Mouse (Mus musculus) granulocyte monocyte progenitor cell, adult 5-6 weeks (primary cell): ENCODE results near the gene Tubal3. TPM values are rescaled to one million over a fixed set of nuclear protein-coding genes. Genes with fewer than 3 reads are reported as not detected.
A peak's percentile ranks its signal among the peaks of the same experiment; 100 is the strongest.

Source experiments
- ATAC-seq: replicated peaks from 2 replicates; pipeline ENCODE4 v1.8.0; 2016; ENCODE audit warnings: mild to moderate bottlenecking, moderate TSS enrichment, inconsistent platforms; ENCODE audit not compliant: poor library complexity, severe bottlenecking
- total RNA-seq, 2 experiments: library from RNA; stranded (forward) in 1 of 2; stranded (reverse) in 1 of 2; fragments of 200-712, 200-1000 nt in 1 of 2; fragments of >200 nt in 1 of 2; fragmentation: Nextera tagmentation in 1 of 2; gene quantifications; 2 replicates each; pipeline ENCODE4 v1.2.3; 2014 to 2017

Gene Tubal3
- total RNA-seq, 2 experiments from 2014 or later = not detected

- ATAC-seq = no peak
Measured at GRCm38 (mm10) chr13:3913504-3913903, 4.6 kb upstream of the Tubal3 start.

GRCm38 (mm10) chr13:3924483-3924882 is 6.4 kb downstream of the Tubal3 start:
- ATAC-seq = no peak

DNA sequence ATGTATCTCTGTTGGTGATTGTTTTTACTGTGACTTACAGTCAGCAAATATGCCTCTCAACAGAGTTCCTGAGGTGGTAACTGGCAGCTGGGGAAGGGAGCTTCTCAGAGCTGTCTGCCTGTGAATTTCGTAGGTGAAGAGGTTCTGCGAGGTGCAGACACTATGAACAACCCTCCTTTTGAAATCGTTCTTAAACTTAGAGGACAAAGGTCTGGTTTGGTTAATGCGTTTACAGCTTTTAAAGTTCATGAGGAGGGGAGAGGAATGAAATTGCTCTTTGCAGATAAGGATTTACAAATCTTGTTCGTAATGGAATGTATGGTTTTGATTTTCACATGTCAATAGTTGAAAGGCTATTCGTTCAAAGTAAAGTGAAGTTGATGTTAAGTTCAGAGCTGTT is 7.6 kb downstream of the Tubal3 start:
- no peak for ATAC-seq

- no peak for ATAC-seq
Measured at GRCm38 (mm10) chr13:3926046-3926445, 8.0 kb downstream of the Tubal3 start.

DNA sequence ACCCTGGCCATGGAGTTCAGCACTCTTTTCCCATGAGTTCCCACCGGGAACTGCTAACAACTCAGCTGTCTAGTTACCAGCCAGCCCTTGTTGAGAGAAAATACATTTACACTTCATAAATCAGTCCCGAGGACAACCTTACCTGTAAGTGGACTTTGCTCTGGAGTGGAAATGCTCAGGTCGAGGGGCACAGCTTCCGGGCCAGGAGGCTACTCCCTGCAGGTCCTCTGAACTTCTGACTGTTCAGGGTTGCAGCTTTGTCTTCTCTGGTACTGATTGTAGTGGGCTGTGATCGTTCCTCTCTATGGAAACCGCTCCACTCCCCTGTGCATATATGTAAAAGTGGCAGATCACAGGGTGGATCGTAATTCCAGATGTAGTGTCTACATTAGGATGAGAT is 26.6 kb downstream of the Tubal3 start:
- ATAC-seq = no peak

DNA sequence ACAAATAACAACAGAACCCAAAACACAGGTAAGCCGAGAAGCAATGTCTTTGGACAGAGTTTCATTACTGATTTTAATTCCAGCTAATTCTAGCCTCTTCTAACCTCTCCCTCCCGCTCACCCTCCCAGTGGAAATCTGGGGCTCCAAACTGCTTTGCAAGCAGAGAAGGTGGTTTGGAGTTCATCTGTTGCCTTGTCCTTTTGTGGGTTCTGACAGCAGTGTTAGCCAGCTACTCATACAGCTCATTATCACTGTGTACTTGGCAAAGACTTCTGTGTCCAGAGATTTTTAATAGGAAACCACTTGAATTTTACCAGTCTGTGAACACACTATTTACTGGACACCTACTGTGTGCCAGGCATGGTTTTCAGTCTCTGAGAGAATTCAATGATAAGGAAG is 27.2 kb downstream of the Tubal3 start, which contains the start of gene Ucn3:
Gene Ucn3, minus strand, starts transcription at position 101 of the 400 bp plus-strand sequence.
- no peak for ATAC-seq

DNA sequence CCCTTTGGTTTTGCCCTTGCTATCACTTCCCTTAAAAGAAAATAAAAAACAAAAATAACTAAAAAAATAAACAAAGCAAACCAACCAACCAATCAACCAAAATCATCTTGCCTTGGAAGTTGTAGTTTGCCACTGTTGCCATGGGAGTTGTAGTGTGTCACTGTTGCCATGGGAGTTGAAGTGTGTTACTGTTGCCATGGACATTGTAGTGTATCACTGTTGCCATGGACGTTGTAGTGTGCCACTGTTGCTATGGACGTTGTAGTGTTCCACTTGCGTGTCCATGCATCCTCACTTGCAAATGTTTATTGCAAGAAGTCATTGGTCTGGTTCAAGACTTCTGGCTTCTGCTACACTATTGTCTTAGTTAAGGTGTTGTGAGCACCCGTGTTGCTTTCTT is 29.2 kb downstream of the Tubal3 start:
- ATAC-seq = no peak

- no peak for ATAC-seq
Measured at GRCm38 (mm10) chr13:3949477-3949876, 31.4 kb downstream of the Tubal3 start.

- ATAC-seq = no peak; the same call in 1 of the 2 replicates
Measured at GRCm38 (mm10) chr13:3951198-3951914, 33.3 kb downstream of the Tubal3 start.

GRCm38 (mm10) chr13:3968849-3969248 is 50.8 kb downstream of the Tubal3 start:
- peak; percentile 50; the same call in 1 of the 2 replicates for ATAC-seq

Other genes with a start within 250 kb of the Tubal3 start
- gene Calml3, start 114.0 kb upstream of the Tubal3 start, total RNA-seq (2014; fragmentation: Nextera tagmentation) = not detected in 2 replicates
- not detected in 2 replicates for gene Calml3, start 114.0 kb upstream of the Tubal3 start, total RNA-seq (2017)
- gene Calm4, start 80.5 kb upstream of the Tubal3 start, total RNA-seq (2014; fragmentation: Nextera tagmentation) = not detected in 2 replicates
- not detected in 2 replicates for gene Calm4, start 80.5 kb upstream of the Tubal3 start, total RNA-seq (2017)
- gene Calm5, start 64.1 kb upstream of the Tubal3 start, total RNA-seq (2014; fragmentation: Nextera tagmentation) = not detected in 2 replicates
- not detected in 2 replicates for gene Calm5, start 64.1 kb upstream of the Tubal3 start, total RNA-seq (2017)
- gene Net1, start 54 bp upstream of the Tubal3 start, total RNA-seq (2014; fragmentation: Nextera tagmentation) = 30.4 and 34.8 TPM in 2 replicates
- 42.4 and 50.9 TPM in 2 replicates for gene Net1, start 54 bp upstream of the Tubal3 start, total RNA-seq (2017)
- not detected in 2 replicates for gene Ucn3, start 27.1 kb downstream of the Tubal3 start, total RNA-seq (2014; fragmentation: Nextera tagmentation)
- gene Ucn3, start 27.1 kb downstream of the Tubal3 start, total RNA-seq (2017) = not detected in 2 replicates
- gene Akr1c14, start 130.7 kb downstream of the Tubal3 start, total RNA-seq (2014; fragmentation: Nextera tagmentation) = not detected in 2 replicates
- gene Akr1c14, start 130.7 kb downstream of the Tubal3 start, total RNA-seq (2017) = not detected in 2 replicates
- gene Akr1c18, start 232.4 kb downstream of the Tubal3 start, total RNA-seq (2014; fragmentation: Nextera tagmentation) = not detected in 2 replicates
- gene Akr1c18, start 232.4 kb downstream of the Tubal3 start, total RNA-seq (2017) = not detected in 2 replicates